Mouse (Mus musculus): ENCODE results near the gene Kif18b.

Kif18b gene

GRCm38 (mm10) chr11:102881314-102882198 is 43.4 kb downstream of the Kif18b start:
- no peak for DNase-seq (ENCODE audit: low read depth, low spot score)

GRCm38 (mm10) chr11:102880585-102881313 is 44.2 kb downstream of the Kif18b start, which contains the start of the genes Eftud2 and Ccdc103:
TSS of gene Eftud2 (minus strand) at chr11:102880985.
TSS of gene Ccdc103 (plus strand) at chr11:102881204.
- peak; percentile 89 for DNase-seq (ENCODE audit: low read depth, low spot score)

- DNase-seq (ENCODE audit: low read depth, low spot score) = no peak
Measured at GRCm38 (mm10) chr11:102879558-102879957, 45.4 kb downstream of the Kif18b start.

GRCm38 (mm10) chr11:102874801-102875334 is 50.1 kb downstream of the Kif18b start:
- DNase-seq (ENCODE audit: low read depth, low spot score) = no peak

- DNase-seq (ENCODE audit: low read depth, low spot score) = no peak
Measured at GRCm38 (mm10) chr11:102864272-102864671, 60.7 kb downstream of the Kif18b start.

GRCm38 (mm10) chr11:102859933-102860332 is 65.0 kb downstream of the Kif18b start:
- no peak for DNase-seq (ENCODE audit: low read depth, low spot score)

GRCm38 (mm10) chr11:102858951-102859350 is 66.0 kb downstream of the Kif18b start:
- no peak for DNase-seq (ENCODE audit: low read depth, low spot score)

GRCm38 (mm10) chr11:102855941-102856340 is 69.0 kb downstream of the Kif18b start:
- DNase-seq (ENCODE audit: low read depth, low spot score) = no peak
